Mouse (Mus musculus): ENCODE data around the gene Pls3. TPM values are rescaled to one million over a fixed set of nuclear protein-coding genes. Genes with fewer than 3 reads are reported as not detected.
"Not testable (repeated sequence)": the region's sequence is repeated elsewhere in the genome, so short reads cannot be mapped to it uniquely, and the experiment has no call there.

Pls3 gene
- polyA plus RNA-seq, 1 experiment from 2014 or later, result 31.4 TPM

- H3K4me3 ChIP-seq (ENCODE audit: low read depth, low read length); H3K4me2 ChIP-seq (ENCODE audit: low read length); H3K36me3 ChIP-seq (ENCODE audit: control insufficient read depth, insufficient read depth, low read length); H3K27me3 ChIP-seq (ENCODE audit: control insufficient read depth, insufficient read depth, low read depth, low read length); H3K9me3 ChIP-seq (replicated peaks; ENCODE audit: control insufficient read depth, low read length, poor library complexity, severe bottlenecking); H3K9ac ChIP-seq (ENCODE audit: low read depth, low read length); ATAC-seq; H3K27ac ChIP-seq (ENCODE audit: low read length); H3K4me1 ChIP-seq (ENCODE audit: control insufficient read depth, insufficient read depth, low read length): not testable (repeated sequence)
- WGBS, result 72% methylated on average over 14 of the region's 14 CpGs
Observed at GRCm38 (mm10) chrX:75757966-75758365, 117.0 kb downstream of the Pls3 start.

DNA sequence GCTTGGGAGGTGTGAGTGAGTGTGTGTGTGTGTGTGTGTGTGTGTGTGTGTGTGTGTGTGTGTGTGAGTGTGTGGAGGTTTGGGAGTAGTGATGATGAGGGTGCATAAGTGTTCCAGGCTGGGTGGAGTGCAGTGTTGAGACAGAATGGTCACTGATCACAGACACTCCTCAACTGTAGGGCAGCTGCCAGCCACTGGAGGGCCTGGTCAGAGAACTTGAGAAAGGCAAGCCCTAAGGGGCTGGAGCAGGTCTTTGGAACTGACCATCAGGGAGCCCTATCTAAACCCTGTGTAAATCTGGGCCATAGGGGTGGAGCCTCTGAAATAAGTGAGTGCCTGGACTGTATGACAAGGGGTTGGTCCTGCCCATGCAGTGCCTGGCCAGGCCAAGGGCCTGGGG lies 120.5 kb downstream of the Pls3 start:
- not testable (repeated sequence) for H3K4me2 ChIP-seq (ENCODE audit: low read length); H3K4me1 ChIP-seq (ENCODE audit: control insufficient read depth, insufficient read depth, low read length); H3K9me3 ChIP-seq (replicated peaks; ENCODE audit: control insufficient read depth, low read length, poor library complexity, severe bottlenecking); H3K9ac ChIP-seq (ENCODE audit: low read depth, low read length); H3K27ac ChIP-seq (ENCODE audit: low read length); ATAC-seq; H3K36me3 ChIP-seq (ENCODE audit: control insufficient read depth, insufficient read depth, low read length); H3K4me3 ChIP-seq (ENCODE audit: low read depth, low read length); H3K27me3 ChIP-seq (ENCODE audit: control insufficient read depth, insufficient read depth, low read depth, low read length)

- not testable (repeated sequence) for H3K27me3 ChIP-seq (ENCODE audit: control insufficient read depth, insufficient read depth, low read depth, low read length); H3K4me3 ChIP-seq (ENCODE audit: low read depth, low read length); H3K4me1 ChIP-seq (ENCODE audit: control insufficient read depth, insufficient read depth, low read length); H3K36me3 ChIP-seq (ENCODE audit: control insufficient read depth, insufficient read depth, low read length); ATAC-seq; H3K9me3 ChIP-seq (replicated peaks; ENCODE audit: control insufficient read depth, low read length, poor library complexity, severe bottlenecking); H3K27ac ChIP-seq (ENCODE audit: low read length); H3K4me2 ChIP-seq (ENCODE audit: low read length); H3K9ac ChIP-seq (ENCODE audit: low read depth, low read length)
- WGBS, result 92% methylated on average over 6 of the region's 12 CpGs
Observed at GRCm38 (mm10) chrX:75750126-75750725, 124.8 kb downstream of the Pls3 start.

DNA sequence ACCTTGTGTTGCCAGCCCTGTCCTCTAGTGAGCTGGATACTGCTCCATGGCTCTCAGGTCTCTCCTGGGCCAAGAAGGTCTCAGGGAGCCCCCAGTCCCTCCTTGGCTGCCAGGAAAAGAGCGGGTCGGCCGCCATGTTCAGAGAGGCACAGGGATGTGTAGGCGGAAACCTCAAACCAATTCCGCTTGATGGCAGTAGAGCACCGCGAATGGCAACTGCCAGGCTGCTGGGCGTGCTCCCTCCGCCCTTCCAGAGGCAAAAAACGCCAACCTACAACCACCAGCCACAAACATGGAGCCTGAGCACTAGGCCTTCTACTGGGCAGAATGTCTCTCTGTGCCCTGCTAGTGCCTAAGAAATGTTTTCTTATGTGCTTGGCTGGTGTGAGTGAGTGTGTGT lies 125.7 kb downstream of the Pls3 start:
- H3K9me3 ChIP-seq (replicated peaks; ENCODE audit: control insufficient read depth, low read length, poor library complexity, severe bottlenecking); H3K4me3 ChIP-seq (ENCODE audit: low read depth, low read length); H3K27me3 ChIP-seq (ENCODE audit: control insufficient read depth, insufficient read depth, low read depth, low read length); H3K4me1 ChIP-seq (ENCODE audit: control insufficient read depth, insufficient read depth, low read length); H3K27ac ChIP-seq (ENCODE audit: low read length); H3K36me3 ChIP-seq (ENCODE audit: control insufficient read depth, insufficient read depth, low read length); H3K4me2 ChIP-seq (ENCODE audit: low read length); ATAC-seq; H3K9ac ChIP-seq (ENCODE audit: low read depth, low read length): not testable (repeated sequence)
- WGBS, result 65% methylated on average over 8 of the region's 10 CpGs

DNA sequence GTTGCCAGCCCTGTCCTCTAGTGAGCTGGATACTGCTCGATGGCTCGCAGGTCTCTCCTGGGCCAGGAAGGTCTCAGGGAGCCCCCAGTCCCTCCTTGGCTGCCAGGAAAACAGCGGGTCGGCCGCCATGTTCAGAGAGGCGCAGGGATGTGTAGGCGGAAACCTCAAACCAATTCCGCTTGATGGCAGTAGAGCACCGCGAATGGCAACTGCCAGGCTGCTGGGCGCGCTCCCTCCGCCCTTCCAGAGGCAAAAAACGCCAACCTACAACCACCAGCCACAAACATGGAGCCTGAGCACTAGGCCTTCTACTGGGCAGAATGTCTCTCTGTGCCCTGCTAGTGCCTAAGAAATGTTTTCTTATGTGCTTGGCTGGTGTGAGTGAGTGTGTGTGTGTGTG lies 130.5 kb downstream of the Pls3 start:
- H3K4me3 ChIP-seq (ENCODE audit: low read depth, low read length); H3K36me3 ChIP-seq (ENCODE audit: control insufficient read depth, insufficient read depth, low read length); H3K9me3 ChIP-seq (replicated peaks; ENCODE audit: control insufficient read depth, low read length, poor library complexity, severe bottlenecking); H3K4me1 ChIP-seq (ENCODE audit: control insufficient read depth, insufficient read depth, low read length); ATAC-seq; H3K27me3 ChIP-seq (ENCODE audit: control insufficient read depth, insufficient read depth, low read depth, low read length); H3K9ac ChIP-seq (ENCODE audit: low read depth, low read length); H3K4me2 ChIP-seq (ENCODE audit: low read length); H3K27ac ChIP-seq (ENCODE audit: low read length): not testable (repeated sequence)
- 75% methylated on average over 13 of the region's 14 CpGs for WGBS

DNA sequence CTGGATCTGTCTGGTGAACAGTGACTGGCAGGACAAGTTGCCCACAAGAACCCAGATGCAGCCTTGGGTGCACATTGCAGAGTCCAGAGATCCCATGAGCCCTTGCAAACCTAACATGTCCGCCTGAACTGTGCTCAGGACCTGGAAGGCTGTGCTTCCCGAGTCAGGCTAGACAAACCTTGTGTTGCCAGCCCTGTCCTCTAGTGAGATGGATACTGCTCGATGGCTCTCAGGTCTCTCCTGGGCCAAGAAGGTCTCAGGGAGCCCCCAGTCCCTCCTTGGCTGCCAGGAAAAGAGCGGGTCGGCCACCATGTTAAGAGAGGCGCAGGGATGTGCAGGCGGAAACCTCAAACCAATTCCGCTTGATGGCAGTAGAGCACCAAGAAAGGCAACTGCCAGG lies 135.5 kb downstream of the Pls3 start:
- not testable (repeated sequence) for H3K9ac ChIP-seq (ENCODE audit: low read depth, low read length); H3K4me1 ChIP-seq (ENCODE audit: control insufficient read depth, insufficient read depth, low read length); ATAC-seq; H3K36me3 ChIP-seq (ENCODE audit: control insufficient read depth, insufficient read depth, low read length); H3K4me3 ChIP-seq (ENCODE audit: low read depth, low read length); H3K27me3 ChIP-seq (ENCODE audit: control insufficient read depth, insufficient read depth, low read depth, low read length); H3K9me3 ChIP-seq (replicated peaks; ENCODE audit: control insufficient read depth, low read length, poor library complexity, severe bottlenecking); H3K27ac ChIP-seq (ENCODE audit: low read length); H3K4me2 ChIP-seq (ENCODE audit: low read length)
- 67% methylated on average over 2 of the region's 8 CpGs for WGBS

Data from midbrain, embryonic 16.5 days (tissue).